Mouse (Mus musculus) bone marrow, adult 2 months (tissue): ENCODE data around the gene Isyna1. TPM values are rescaled to one million over a fixed set of nuclear protein-coding genes. Genes with fewer than 3 reads are reported as not detected.

ENCODE experiments used
- H3K27ac ChIP-seq: fragments of 200-500 bp; 2 replicates; pipeline ENCODE4 v1.5.1; 2012; ENCODE audit warnings: low read depth, mild to moderate bottlenecking, control low read depth, inconsistent platforms, low read length; ENCODE audit not compliant: control insufficient read depth, poor library complexity, insufficient read depth
- H3K4me1 ChIP-seq: fragments of 200-500 bp; 2 replicates; pipeline ENCODE4 v1.6.1; 2011; ENCODE audit warnings: low read length; ENCODE audit not compliant: control insufficient read depth, insufficient read depth
- H3K4me3 ChIP-seq: fragments of 200-500 bp; replicated peaks from 2 replicates; pipeline ENCODE3; 2011; ENCODE audit warnings: mild to moderate bottlenecking, low read depth, low read length, control low read depth; ENCODE audit not compliant: control insufficient read depth
- CTCF ChIP-seq: fragments of 200-500 bp; IDR thresholded peaks from 2 replicates; pipeline ENCODE4 v1.5.1; 2011; ENCODE audit warnings: low read length, control low read depth; ENCODE audit not compliant: control insufficient read depth, insufficient read depth
- POLR2A ChIP-seq: fragments of 200-500 bp; IDR thresholded peaks from 2 replicates; pipeline ENCODE4 v1.6.1; 2011; ENCODE audit warnings: low read depth, mild to moderate bottlenecking, control low read depth, low read length, borderline replicate concordance; ENCODE audit not compliant: control insufficient read depth
- WGBS: fragments of 180-500 bp; shearing (Covaris S2); methylation state at CpG from one replicate; pipeline ENCODE4 v1.1.7; 2018; 5-methylcytosine and 5-hydroxymethylcytosine counted together
- polyA plus RNA-seq: library from polyadenylated mRNA; stranded (reverse); fragments of >200 nt; gene quantifications from 2 replicates; pipeline ENCODE4 v1.2.4, GENCODE M21; 2011; ENCODE audit warnings: low replicate concordance; ENCODE audit not compliant: missing spikeins, insufficient read depth, insufficient read length

Isyna1 gene
- 11.2 and 23.7 TPM in 2 replicates for polyA plus RNA-seq

- Histone ChIP-seq H3K27ac (peak within 1 kb of the TSS; percentile 66), H3K4me3 (peak within 1 kb of the TSS; percentile 78), H3K4me1 (peaks cover 1% of the 10 kb centered on the region; the same call in 1 of the 2 replicates)
- under 1% methylated on average over 40 of the region's 40 CpGs for WGBS
- TF ChIP-seq POLR2A = peak; percentile 81
- TF ChIP-seq CTCF = 0 out of 2 replicates have a peak, but pooled peaks have one; percentile 1
Observed at GRCm38 (mm10) chr8:70593961-70594609, at the start of gene Isyna1. Isyna1 (plus strand) TSS chr8:70594373.

- Histone ChIP-seq H3K27ac (no peak overlapping the region), H3K4me3 (no peak overlapping the region), H3K4me1 (peaks cover 13% of the 10 kb centered on the region)
- 48% methylated on average over 4 of the region's 4 CpGs for WGBS
- no peak for TF ChIP-seq CTCF
- TF ChIP-seq POLR2A = no peak
Observed at GRCm38 (mm10) chr8:70546412-70546811, 47.8 kb upstream of the Isyna1 start.

GRCm38 (mm10) chr8:70547762-70548161 is 46.4 kb upstream of the Isyna1 start:
- Histone ChIP-seq H3K4me1 (peaks cover 16% of the 10 kb centered on the region), H3K27ac (no peak overlapping the region), H3K4me3 (no peak overlapping the region)
- TF ChIP-seq POLR2A (no peak), CTCF (no peak)
- 86% methylated on average over 6 of the region's 6 CpGs for WGBS

GRCm38 (mm10) chr8:70549412-70550184 is 44.6 kb upstream of the Isyna1 start:
- WGBS = 32% methylated on average over 10 of the region's 10 CpGs
- peaks cover 10% of the 10 kb centered on the region; the same call in 1 of the 2 replicates for H3K4me1 ChIP-seq
- H3K4me3 ChIP-seq = no peak overlapping the region
- TF ChIP-seq POLR2A (no peak), CTCF (peak; percentile 14; the same call in 1 of the 2 replicates)
- H3K27ac ChIP-seq = no peak overlapping the region

- Histone ChIP-seq H3K27ac (no peak overlapping the region), H3K4me1 (peaks cover 10% of the 10 kb centered on the region; the same call in 1 of the 2 replicates), H3K4me3 (no peak overlapping the region)
- 24% methylated on average over 3 of the region's 3 CpGs for WGBS
- TF ChIP-seq POLR2A (no peak), CTCF (no peak)
Observed at GRCm38 (mm10) chr8:70551558-70552161, 42.5 kb upstream of the Isyna1 start.

GRCm38 (mm10) chr8:70552836-70553235 is 41.3 kb upstream of the Isyna1 start:
- H3K4me1 ChIP-seq = peaks cover 10% of the 10 kb centered on the region; the same call in 1 of the 2 replicates
- no peak for TF ChIP-seq POLR2A
- no peak for TF ChIP-seq CTCF
- no peak overlapping the region for H3K4me3 ChIP-seq
- 52% methylated on average over 1 of the region's 1 CpGs for WGBS
- H3K27ac ChIP-seq = no peak overlapping the region

- H3K4me3 ChIP-seq = no peak overlapping the region
- TF ChIP-seq CTCF (no peak), POLR2A (no peak)
- H3K27ac ChIP-seq = no peak overlapping the region
- peaks cover 12% of the 10 kb centered on the region for H3K4me1 ChIP-seq
Observed at GRCm38 (mm10) chr8:70553740-70554139, 40.4 kb upstream of the Isyna1 start.
